Comparison of ENCODE assay signal across 8 mouse cellular contexts in the genomic region with DNA sequence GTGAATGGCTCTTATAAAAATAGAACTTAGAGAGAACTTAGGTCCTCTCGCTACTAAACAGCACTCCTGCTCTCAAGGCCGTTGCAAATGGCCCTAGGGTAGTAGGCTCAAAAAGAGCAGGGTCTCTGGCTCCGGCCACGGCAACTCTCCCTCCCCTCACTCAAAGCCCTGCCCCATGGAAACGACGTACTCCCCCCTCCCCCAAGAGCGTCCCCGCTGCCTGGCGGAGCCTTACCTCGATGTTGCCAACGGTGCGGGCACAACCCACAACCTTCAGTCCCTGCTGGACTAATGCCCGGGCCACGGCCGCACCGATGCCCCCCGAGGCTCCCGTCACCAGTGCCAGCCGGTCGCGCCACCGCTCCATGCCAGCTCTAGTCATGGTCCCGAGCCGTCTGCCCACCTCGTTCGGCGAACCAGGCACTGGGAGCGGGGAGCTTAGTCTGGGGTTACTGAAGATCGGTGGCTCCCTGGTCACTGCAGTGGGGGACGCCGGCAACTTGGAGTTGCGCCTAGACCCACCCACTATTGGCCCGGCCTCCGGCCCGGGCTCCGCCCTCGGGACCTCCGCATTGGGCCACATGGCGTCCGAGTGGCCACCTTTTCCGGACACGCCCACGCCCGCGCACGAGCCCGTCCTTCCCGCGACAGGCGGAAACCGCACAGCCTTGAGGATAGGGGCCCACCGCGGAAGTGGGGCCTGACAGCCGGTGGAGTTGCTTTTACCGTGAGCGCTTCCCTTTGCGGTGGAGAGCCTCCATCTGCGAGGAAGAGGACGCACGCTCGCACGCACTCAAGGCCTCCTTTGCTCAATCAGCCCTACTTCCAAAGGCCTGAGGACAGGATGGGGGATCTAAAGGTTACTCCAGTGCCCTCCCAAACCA. TPM values are rescaled to one million over a fixed set of nuclear protein-coding genes. Genes with fewer than 3 reads are reported as not detected.
DNase-seq lines count a peak whose midpoint lies in the region; ATAC-seq and TF ChIP-seq lines count a peak whose summit lies in the region.

A gene (minus strand): TSS at position 479 of the 884 bp plus-strand sequence.

- H3K4me3 ChIP-seq in forebrain, embryonic 14.5 days (ENCODE audit: low read depth, low read length) = peak within 1 kb of the TSS; percentile 47
- peak within 1 kb of the TSS; percentile 99 for H3K4me3 ChIP-seq in liver, postnatal 0 days (ENCODE audit: low read depth, low read length)
- H3K4me3 ChIP-seq in neural tube, embryonic 13.5 days = peak within 1 kb of the TSS; percentile 62

- H3K9me3 ChIP-seq in forebrain, embryonic 14.5 days (replicated peaks; ENCODE audit: control insufficient read depth, low read length) = no peaks in the 10 kb centered on the region
- no peaks in the 10 kb centered on the region for H3K9me3 ChIP-seq in liver, postnatal 0 days (ENCODE audit: low read length)
- H3K9me3 ChIP-seq in neural tube, embryonic 13.5 days = no peaks in the 10 kb centered on the region

- peak within 1 kb of the TSS; percentile 70 for H3K9ac ChIP-seq in forebrain, embryonic 14.5 days (ENCODE audit: low read length)
- peak within 1 kb of the TSS; percentile 97 for H3K9ac ChIP-seq in liver, postnatal 0 days (replicated peaks)
- peak within 1 kb of the TSS; percentile 76 for H3K9ac ChIP-seq in neural tube, embryonic 13.5 days

- no peak for TF ChIP-seq CTCF in liver, postnatal 0 days (IDR thresholded peaks at IDR 0.05; ENCODE audit: low read depth)

- under 1% methylated on average over 62 of the region's 62 CpGs for WGBS in forebrain, embryonic 14.5 days
- WGBS in large intestine, adult 2 months = under 1% methylated on average over 62 of the region's 62 CpGs
- 1% methylated on average over 60 of the region's 62 CpGs for WGBS in liver, postnatal 0 days (ENCODE audit: insufficient replicate concordance)
- WGBS in neural tube, embryonic 13.5 days = under 1% methylated on average over 62 of the region's 62 CpGs

- intact Hi-C loops in heart, postnatal 10 days (cut with DNase I) = no loop called here

- peak; percentile 88 for ATAC-seq in forebrain, embryonic 14.5 days
- peak; percentile 93 for ATAC-seq in liver, postnatal 0 days
- ATAC-seq in neural tube, embryonic 13.5 days (ENCODE audit: low read depth) = peak; percentile 83

- peak; percentile 79 for DNase-seq in ES-CJ7 (ENCODE audit: low read depth, low spot score)
- peak; percentile 88 for DNase-seq in cerebellum, adult 11 months
- DNase-seq in forebrain, embryonic 14.5 days (ENCODE audit: low spot score) = peak; percentile 71
- DNase-seq in heart, postnatal 10 days = peak; percentile 98
- DNase-seq in large intestine, adult 2 months (ENCODE audit: low read depth, low spot score) = no peak
- peak; percentile 97 for DNase-seq in liver, postnatal 0 days
- peak; percentile 53 for DNase-seq in telencephalon, adult 2 months (ENCODE audit: low read depth, low spot score)

- H3K27me3 ChIP-seq in forebrain, embryonic 14.5 days (replicated peaks; ENCODE audit: control insufficient read depth, insufficient read depth, low read length) = no peaks in the 10 kb centered on the region
- no peaks in the 10 kb centered on the region for H3K27me3 ChIP-seq in liver, postnatal 0 days (ENCODE audit: insufficient read depth, low read length)
- no peaks in the 10 kb centered on the region for H3K27me3 ChIP-seq in neural tube, embryonic 13.5 days

- peaks cover 32% of the 10 kb centered on the region for H3K36me3 ChIP-seq in forebrain, embryonic 14.5 days (ENCODE audit: control insufficient read depth, insufficient read depth, low read length)
- H3K36me3 ChIP-seq in liver, postnatal 0 days (replicated peaks; ENCODE audit: insufficient read depth, low read length) = peaks cover 65% of the 10 kb centered on the region
- H3K36me3 ChIP-seq in neural tube, embryonic 13.5 days = peaks cover 33% of the 10 kb centered on the region

- peaks cover 11% of the 10 kb centered on the region for H3K4me1 ChIP-seq in forebrain, embryonic 14.5 days (ENCODE audit: control insufficient read depth, insufficient read depth, low read length)
- H3K4me1 ChIP-seq in liver, postnatal 0 days (ENCODE audit: insufficient read depth) = peaks cover 25% of the 10 kb centered on the region
- H3K4me1 ChIP-seq in neural tube, embryonic 13.5 days (replicated peaks) = peaks cover 22% of the 10 kb centered on the region

- H3K4me2 ChIP-seq in forebrain, embryonic 14.5 days (ENCODE audit: low read length) = peak within 1 kb of the TSS; percentile 85
- H3K4me2 ChIP-seq in liver, postnatal 0 days (ENCODE audit: low read depth, low read length) = peak within 1 kb of the TSS; percentile 86
- H3K4me2 ChIP-seq in neural tube, embryonic 13.5 days = peak within 1 kb of the TSS; percentile 90

- peak; percentile 70; the same call in 1 of the 2 replicates for TF ChIP-seq EP300 in liver, postnatal 0 days (IDR thresholded peaks at IDR 0.05; ENCODE audit: low read depth)

- no peak within 1 kb of the TSS for H3K27ac ChIP-seq in forebrain, embryonic 14.5 days (ENCODE audit: low read depth, low read length)
- peak within 1 kb of the TSS; percentile 97 for H3K27ac ChIP-seq in liver, postnatal 0 days (ENCODE audit: low read depth)
- H3K27ac ChIP-seq in neural tube, embryonic 13.5 days (replicated peaks) = peak within 1 kb of the TSS; percentile 69

RNA-seq across cellular contexts. Expression of the gene that starts here (rescaled TPM):
- 4.1 and 5.5 TPM in 2 replicates for polyA plus RNA-seq in forebrain, embryonic 14.5 days (2014; fragmentation: Nextera tagmentation; extraction: Ambion mirVana)
- 10 to 100 TPM; 89.9 to 97.0 TPM for total RNA-seq in heart, postnatal 10 days (2021)
- polyA plus RNA-seq in large intestine, adult 2 months (2012; rRNA removed) = 401 and 620 TPM in 2 replicates
- polyA plus RNA-seq in liver, postnatal 0 days (2015; fragmentation: Nextera tagmentation; extraction: Ambion mirVana) = 86.1 and 91.1 TPM in 2 replicates
- 7.5 and 7.8 TPM in 2 replicates for polyA plus RNA-seq in neural tube, embryonic 13.5 days (2015; fragmentation: Nextera tagmentation; extraction: Ambion mirVana)

Comparison
In these comparisons a context has a peak if more than half of its experiments do, and no peak if none do; other contexts are left out.
1. H3K4me3 ChIP-seq: peak in every context shown above with its lines; median percentile 99 in liver, postnatal 0 days; 62 in neural tube, embryonic 13.5 days; 47 in forebrain, embryonic 14.5 days.